47 mouse cellular contexts compared by ENCODE assay signal in genomic region chr10:25503250-25503649, GRCm38 (mm10). TPM values are rescaled to one million over a fixed set of nuclear protein-coding genes. Genes with fewer than 3 reads are reported as not detected.
"Had no signal": no experiment of that assay in that cellular context is flagged by ENCODE, and none has a peak within 500 bp of the region (broad histone marks: within the 10 kb centered on the region; RNA-seq: fewer than 3 reads in every experiment).

No protein-coding gene starts in this region.

- H3K27me3 ChIP-seq: heart, embryonic 12.5 days; heart, embryonic 13.5 days; heart, embryonic 15.5 days; hindbrain, embryonic 12.5 days; hindbrain, embryonic 13.5 days; hindbrain, embryonic 15.5 days; intestine, embryonic 15.5 days; kidney, embryonic 15.5 days had no signal

- H3K9me3 ChIP-seq: heart, embryonic 10.5 days; heart, embryonic 12.5 days; heart, embryonic 13.5 days; heart, embryonic 15.5 days; hindbrain, embryonic 10.5 days; hindbrain, embryonic 12.5 days; hindbrain, embryonic 13.5 days; hindbrain, embryonic 15.5 days; intestine, embryonic 15.5 days; kidney, embryonic 15.5 days had no signal

- H3K27ac ChIP-seq: heart, embryonic 10.5 days; heart, embryonic 13.5 days; heart, embryonic 15.5 days; hindbrain, embryonic 10.5 days; hindbrain, embryonic 12.5 days; hindbrain, embryonic 13.5 days; hindbrain, embryonic 14.5 days; hindbrain, embryonic 15.5 days; hindbrain, postnatal 0 days; intestine, embryonic 15.5 days; kidney, embryonic 15.5 days; kidney, postnatal 0 days; layer of hippocampus, adult 2 months had no signal

- H3K4me2 ChIP-seq: heart, embryonic 11.5 days; heart, embryonic 12.5 days; heart, embryonic 13.5 days; heart, embryonic 15.5 days; hindbrain, embryonic 12.5 days; hindbrain, embryonic 13.5 days; hindbrain, embryonic 14.5 days; hindbrain, embryonic 15.5 days; intestine, embryonic 15.5 days; kidney, embryonic 15.5 days had no signal

- H3K36me3 ChIP-seq: hindbrain, embryonic 15.5 days; intestine, embryonic 15.5 days had no signal

- DNase-seq: heart, postnatal 10 days; heart, postnatal 14 days; heart, postnatal 36 days; heart, postnatal 4 days; kidney, adult 11 months; kidney, adult 18-20 months; kidney, adult 2 months; kidney, adult 8-10 months; kidney, adult 9 months; kidney, postnatal 10 days; kidney, postnatal 14 days; kidney, postnatal 25 days; kidney, postnatal 36 days; kidney, postnatal 4 days; layer of hippocampus, adult 9-11 months; layer of hippocampus, postnatal 36 days had no signal

- H3K9ac ChIP-seq: heart, embryonic 12.5 days; heart, embryonic 13.5 days; heart, embryonic 15.5 days; hindbrain, embryonic 12.5 days; hindbrain, embryonic 13.5 days; hindbrain, embryonic 14.5 days; hindbrain, embryonic 15.5 days; intestine, embryonic 15.5 days; kidney, embryonic 15.5 days had no signal

- H3K4me1 ChIP-seq: heart, embryonic 12.5 days; heart, embryonic 13.5 days; heart, embryonic 15.5 days; hindbrain, embryonic 10.5 days; hindbrain, embryonic 12.5 days; hindbrain, embryonic 15.5 days; intestine, embryonic 15.5 days; kidney, embryonic 15.5 days had no signal

- H3K4me3 ChIP-seq: heart, embryonic 10.5 days; heart, embryonic 12.5 days; heart, embryonic 13.5 days; heart, embryonic 15.5 days; hindbrain, embryonic 10.5 days; hindbrain, embryonic 12.5 days; hindbrain, embryonic 13.5 days; hindbrain, embryonic 15.5 days; intestine, embryonic 15.5 days; kidney, embryonic 15.5 days; layer of hippocampus, adult 2 months had no signal

- ATAC-seq: hindbrain, embryonic 16.5 days; hindbrain, postnatal 0 days; inflammation-experienced regulatory T-cells, adult 6 months; intestine, embryonic 15.5 days; intestine, embryonic 16.5 days; intestine, postnatal 0 days had no signal

RNA-seq across cellular contexts. Expression of gene Smlr1, which starts 32.8 kb away (rescaled TPM):
- total RNA-seq: heart, postnatal 10 days; heart, postnatal 14 days; heart, postnatal 36 days; heart, postnatal 4 days; hematopoietic stem cell, adult 5-6 weeks; hindbrain, postnatal 0 days; layer of hippocampus, adult 18-20 months; layer of hippocampus, adult 2 months; layer of hippocampus, adult 8-10 months; layer of hippocampus, postnatal 10 days; layer of hippocampus, postnatal 25 days; layer of hippocampus, postnatal 36 days; left cerebral cortex, adult 18-20 months had no signal
- polyA plus RNA-seq: heart, embryonic 10.5 days; heart, embryonic 11.5 days; heart, embryonic 12.5 days; heart, embryonic 13.5 days; heart, embryonic 14.5 days; heart, embryonic 15.5 days; heart, embryonic 16.5 days; heart, postnatal 0 days; hindbrain, embryonic 10.5 days; hindbrain, embryonic 11.5 days; hindbrain, embryonic 12.5 days; hindbrain, embryonic 14.5 days; hindbrain, embryonic 15.5 days; hindbrain, embryonic 16.5 days; hindbrain, postnatal 0 days; inflammation-experienced regulatory T-cells, adult 6 months; intestine, embryonic 14.5 days; kidney, embryonic 14.5 days had no signal
